Mouse (Mus musculus): ENCODE data around the gene St6gal2.

GRCm38 (mm10) chr17:55468963-55469362 lies 23.8 kb downstream of the St6gal2 start:
- no peak for TF ChIP-seq POLR2A (IDR thresholded peaks at IDR 0.05; ENCODE audit: low read depth, low read length)
- no peak for TF ChIP-seq CTCF (conservative IDR thresholded peaks at IDR 0.05; ENCODE audit: insufficient read depth, insufficient read length, low read depth, low read length)
